Mouse (Mus musculus): ENCODE results near the gene Sept14.

The Sept14 gene

GRCm38 (mm10) chr5:129667851-129668250 lies 40.5 kb downstream of the Sept14 start:
- no peak for DNase-seq

GRCm38 (mm10) chr5:129666271-129666909 lies 41.9 kb downstream of the Sept14 start:
- DNase-seq = no peak

DNA sequence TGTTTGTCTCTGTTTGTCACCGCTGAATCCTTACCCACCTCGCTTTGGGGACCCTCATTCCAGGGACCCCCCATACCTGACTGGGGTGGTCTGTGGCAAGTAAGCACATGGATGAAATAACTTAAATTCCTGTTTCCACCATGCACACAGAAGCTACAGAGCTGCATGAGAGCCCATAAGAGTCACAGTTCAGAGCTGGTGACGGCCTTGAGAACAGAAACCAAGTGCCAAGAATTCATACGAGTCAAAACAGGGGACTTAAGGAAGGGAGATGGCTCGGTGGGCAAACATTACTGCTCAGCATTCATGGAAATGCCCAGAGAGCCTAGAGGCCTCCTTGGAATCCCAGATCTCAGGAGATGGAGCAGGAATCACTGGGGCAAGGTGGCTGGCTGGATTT lies 44.2 kb downstream of the Sept14 start:
- no peak for DNase-seq

- no peak for DNase-seq
Measured at GRCm38 (mm10) chr5:129657931-129658330, 50.4 kb downstream of the Sept14 start.

GRCm38 (mm10) chr5:129657016-129657415 lies 51.3 kb downstream of the Sept14 start:
- DNase-seq = no peak

GRCm38 (mm10) chr5:129650858-129651257 lies 57.5 kb downstream of the Sept14 start:
- no peak for DNase-seq

All from kidney, postnatal 36 days (tissue).